Mouse (Mus musculus): ENCODE measurements around the gene Vmn1r213.

Vmn1r213 gene

DNA sequence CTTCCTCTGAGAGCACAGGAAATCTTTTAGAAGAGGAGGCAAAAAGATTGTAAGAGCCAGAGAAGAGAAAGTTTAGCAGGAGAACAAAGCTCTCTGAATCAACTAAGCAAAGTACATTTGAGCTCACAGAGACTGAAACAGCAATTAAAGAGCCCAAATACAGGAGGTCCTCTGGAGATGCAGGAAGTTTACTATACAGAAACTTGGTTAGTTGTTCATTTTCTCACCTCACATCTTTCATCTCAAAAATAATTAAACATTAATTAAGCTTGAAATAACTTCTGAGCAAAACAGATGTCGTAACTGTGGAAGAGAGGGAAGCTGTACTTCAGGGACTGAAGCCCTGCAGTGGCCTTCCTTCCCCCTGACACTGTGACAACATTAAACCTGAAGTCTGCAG is at the start of gene Vmn1r213:
TSS of gene Vmn1r213 (plus strand) at position 301 of the 400 bp plus-strand sequence.
- no peak for DNase-seq (ENCODE audit: low spot score)

DNA sequence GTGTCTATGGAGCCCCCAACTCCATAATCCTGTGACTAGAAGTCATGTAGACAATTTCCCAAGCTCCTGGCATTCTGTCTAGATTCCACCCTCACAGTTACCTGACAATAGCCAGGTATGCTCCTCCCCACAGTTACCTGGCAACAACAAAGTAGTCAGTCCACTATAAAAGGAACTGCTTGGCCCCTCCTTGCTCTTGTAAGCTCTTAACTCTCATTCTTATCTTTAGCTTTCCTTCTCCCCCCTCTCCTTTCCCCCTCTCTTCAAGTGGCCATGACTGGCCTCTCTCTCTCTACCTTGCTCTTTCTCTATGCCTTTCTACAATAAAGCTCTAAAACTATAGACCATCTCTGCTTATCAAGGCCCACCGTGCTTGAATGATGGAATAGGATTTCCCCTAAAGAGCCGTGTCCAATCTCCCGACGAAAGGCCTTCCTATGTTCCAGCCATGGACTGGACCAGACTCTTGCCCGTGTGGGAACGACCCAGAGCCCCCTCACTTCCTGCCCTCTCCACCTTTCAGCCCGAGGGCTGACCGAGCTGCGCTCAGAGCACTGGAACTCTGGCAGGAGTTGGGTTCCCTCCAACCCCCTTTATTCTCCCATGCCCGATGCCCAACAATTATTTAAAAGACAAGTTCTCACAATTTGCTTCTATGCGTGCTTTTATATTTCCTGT is 17.1 kb upstream of the Vmn1r213 start:
- no peak for DNase-seq (ENCODE audit: low spot score)

DNA sequence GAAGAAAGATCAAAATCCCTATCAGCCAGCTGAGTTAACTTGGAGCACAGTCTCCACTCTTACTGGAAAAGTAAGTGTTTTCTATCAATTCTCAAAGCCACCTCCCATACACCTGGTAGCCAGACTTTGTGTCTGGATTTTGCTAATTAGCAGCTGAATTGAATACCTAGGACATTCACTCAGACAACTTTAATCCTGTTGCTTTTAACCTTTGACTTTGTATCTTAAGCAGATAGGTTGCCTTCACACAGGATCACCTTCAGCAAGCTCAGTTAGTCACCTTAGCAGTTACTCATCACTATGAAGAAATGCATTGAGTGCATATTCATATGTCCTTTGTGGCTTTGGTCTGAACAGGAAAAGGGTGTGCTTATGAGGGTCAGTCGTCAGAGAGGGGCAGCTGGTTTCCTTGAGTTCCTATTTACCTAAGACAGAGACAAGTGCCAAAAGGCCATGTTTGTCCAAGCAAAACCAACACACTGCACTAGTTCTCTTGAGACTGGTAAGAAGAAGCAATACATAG is 15.2 kb upstream of the Vmn1r213 start:
- DNase-seq (ENCODE audit: low spot score): no peak

DNA sequence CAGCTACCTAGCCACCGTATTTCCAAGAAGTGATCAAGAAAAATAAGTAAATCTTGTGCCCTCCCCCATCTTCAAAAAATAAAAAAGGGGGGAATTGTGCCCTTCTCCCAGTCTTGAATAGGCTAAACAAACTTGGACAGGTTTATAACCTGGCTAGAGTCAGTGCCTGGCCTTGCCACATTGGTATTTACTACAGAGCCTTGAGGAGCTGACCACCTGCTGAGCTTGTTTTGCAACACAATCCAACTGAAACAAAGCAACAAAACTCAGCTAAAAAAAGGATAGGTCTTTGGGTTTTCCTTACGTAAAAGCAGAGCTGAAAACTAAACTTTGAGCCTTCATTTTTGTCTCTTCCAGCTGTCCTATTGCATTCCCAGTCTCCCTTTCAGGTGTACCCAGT is 14.7 kb upstream of the Vmn1r213 start:
- DNase-seq (ENCODE audit: low spot score): no peak

DNA sequence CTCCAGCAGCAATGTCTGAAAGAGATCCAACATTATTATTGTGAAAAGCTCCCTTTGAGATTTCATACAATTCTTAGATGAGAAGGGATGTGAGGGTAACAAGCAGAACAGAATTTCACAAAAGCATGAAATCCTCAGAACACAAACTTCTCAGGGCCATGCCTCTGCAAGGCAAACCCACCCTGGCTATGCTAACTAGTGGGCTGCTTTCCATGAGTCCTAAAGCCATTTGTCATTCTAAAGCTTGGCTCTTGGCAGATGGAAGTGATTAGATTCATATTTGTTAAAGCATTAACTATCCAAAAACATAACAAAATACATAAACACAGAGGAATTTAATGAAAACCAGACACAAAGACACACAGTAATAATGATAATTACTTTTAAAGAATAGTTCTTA is 10.7 kb downstream of the Vmn1r213 start:
- no peak for DNase-seq (ENCODE audit: low spot score)

DNA sequence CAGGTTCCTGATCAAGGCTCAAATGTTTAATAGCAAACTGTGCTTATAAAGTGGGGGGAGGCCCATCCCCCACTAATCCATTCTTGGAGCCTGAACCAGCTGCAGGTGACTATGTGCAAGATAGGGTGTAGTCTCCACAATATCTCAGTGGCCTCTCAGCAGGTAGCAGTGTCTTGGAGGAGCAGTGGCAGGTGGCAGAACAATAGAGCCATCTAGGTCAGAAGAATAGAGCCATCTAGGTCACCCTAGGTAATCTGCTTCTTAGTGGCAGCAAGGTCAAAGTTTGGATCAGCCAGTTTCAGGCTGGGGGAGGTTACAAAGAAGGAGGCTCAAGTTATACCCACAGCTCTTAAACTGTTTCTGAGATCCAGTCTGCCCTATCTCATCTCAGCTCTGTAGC is 17.4 kb downstream of the Vmn1r213 start:
- no peak for DNase-seq (ENCODE audit: low spot score)

DNA sequence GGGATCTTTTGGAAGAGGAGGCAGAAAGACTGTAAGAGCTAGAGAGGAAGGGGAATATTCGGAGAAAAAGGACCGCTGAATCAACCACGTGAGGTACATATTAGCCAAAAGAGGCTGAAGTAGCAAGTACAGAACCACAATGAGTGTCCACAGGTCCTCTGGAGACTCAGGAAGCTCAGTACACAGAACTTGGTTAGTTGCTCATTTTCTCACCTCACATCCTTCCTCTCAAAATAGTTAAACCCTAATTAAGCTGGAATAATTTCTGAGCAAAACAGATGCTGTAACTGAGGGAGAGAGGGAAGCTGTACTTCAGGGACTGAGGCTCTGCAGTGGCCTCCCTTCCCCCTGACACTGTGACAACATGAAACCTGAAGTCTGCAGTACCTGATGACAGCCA is 22.7 kb downstream of the Vmn1r213 start, which contains the start of gene Vmn1r214:
TSS of gene Vmn1r214 (plus strand) at position 301 of the 400 bp plus-strand sequence.
- no peak for DNase-seq (ENCODE audit: low spot score)

DNA sequence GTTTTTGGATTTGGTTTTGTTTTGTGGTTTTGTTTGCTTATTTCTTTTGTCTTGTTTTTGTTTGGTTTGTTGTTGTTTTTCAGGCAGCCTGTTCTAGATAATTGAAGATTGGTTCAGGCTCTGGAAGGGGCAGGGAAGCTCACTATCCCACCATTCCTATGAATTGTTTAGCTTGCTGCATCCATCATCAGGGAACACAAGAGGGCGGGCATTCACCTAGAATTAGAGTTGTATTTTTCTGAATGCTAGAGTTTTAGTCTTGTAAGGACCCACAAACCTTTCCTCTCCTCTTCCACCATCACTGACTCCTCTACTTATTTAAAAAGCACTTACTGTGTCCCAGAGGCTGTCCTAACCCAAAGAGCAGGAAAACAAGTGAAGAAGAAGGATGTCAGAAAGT is 50.3 kb downstream of the Vmn1r213 start:
- no peak for DNase-seq (ENCODE audit: low spot score)
